Mouse (Mus musculus) granulocyte monocyte progenitor cell, adult 5-6 weeks (primary cell): ENCODE data around the gene Ctsj. TPM values are rescaled to one million over a fixed set of nuclear protein-coding genes. Genes with fewer than 3 reads are reported as not detected.
A peak's percentile ranks its signal among the peaks of the same experiment; 100 is the strongest.

Experiments used
- ATAC-seq: replicated peaks from 2 replicates; pipeline ENCODE4 v1.8.0; 2016; ENCODE audit warnings: mild to moderate bottlenecking, moderate TSS enrichment, inconsistent platforms; ENCODE audit not compliant: poor library complexity, severe bottlenecking
- total RNA-seq, 2 experiments: library from RNA; stranded (forward) in 1 of 2; stranded (reverse) in 1 of 2; fragments of 200-712, 200-1000 nt in 1 of 2; fragments of >200 nt in 1 of 2; fragmentation: Nextera tagmentation in 1 of 2; gene quantifications; 2 replicates each; pipeline ENCODE4 v1.2.3; 2014 to 2017

Ctsj gene
- total RNA-seq (2014; fragmentation: Nextera tagmentation): not detected in 2 replicates
- not detected in 2 replicates for total RNA-seq (2017)

DNA sequence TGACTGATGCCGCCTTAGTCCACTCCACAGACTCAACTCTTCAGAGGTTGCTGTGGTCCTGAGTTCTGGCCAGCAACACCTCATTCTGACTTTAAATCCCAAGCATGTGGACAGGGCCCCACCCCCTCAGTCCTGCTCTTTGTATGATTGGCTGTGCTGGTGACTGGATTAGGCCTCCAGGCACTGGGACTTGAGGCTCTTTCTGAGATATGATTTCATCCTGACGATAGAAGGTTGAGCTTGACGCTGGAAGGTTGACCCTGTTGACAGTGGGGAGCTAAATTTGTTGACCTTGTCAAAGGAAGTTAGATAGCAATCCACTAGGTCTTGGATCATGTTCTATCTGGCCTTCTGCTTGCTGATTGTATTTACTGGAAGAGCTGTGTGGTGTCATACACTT is at the start of gene Ctsj:
TSS of gene Ctsj (minus strand) at position 101 of the 400 bp plus-strand sequence.
- no peak for ATAC-seq

DNA sequence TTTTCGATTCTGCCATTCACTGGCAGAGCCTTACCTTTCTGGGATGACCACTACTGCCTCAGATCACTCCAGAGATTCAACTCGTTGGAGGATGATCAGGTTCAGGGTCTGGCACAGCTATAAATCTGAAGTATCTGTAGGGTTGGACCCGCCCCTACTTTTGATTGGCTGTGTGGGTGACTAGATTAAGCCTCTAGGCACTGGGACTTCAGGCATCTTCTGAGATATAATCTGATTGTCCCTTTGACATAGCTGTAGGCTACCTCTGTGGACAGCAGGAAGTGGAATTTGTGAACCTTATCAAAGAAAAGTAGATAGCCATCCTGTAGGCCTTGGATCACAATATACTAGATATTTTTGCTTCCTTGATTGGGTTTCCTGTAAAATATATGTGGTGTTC is 34.8 kb upstream of the Ctsj start, which contains the start of gene Ctsq:
TSS of gene Ctsq (minus strand) at position 101 of the 400 bp plus-strand sequence.
- no peak for ATAC-seq

DNA sequence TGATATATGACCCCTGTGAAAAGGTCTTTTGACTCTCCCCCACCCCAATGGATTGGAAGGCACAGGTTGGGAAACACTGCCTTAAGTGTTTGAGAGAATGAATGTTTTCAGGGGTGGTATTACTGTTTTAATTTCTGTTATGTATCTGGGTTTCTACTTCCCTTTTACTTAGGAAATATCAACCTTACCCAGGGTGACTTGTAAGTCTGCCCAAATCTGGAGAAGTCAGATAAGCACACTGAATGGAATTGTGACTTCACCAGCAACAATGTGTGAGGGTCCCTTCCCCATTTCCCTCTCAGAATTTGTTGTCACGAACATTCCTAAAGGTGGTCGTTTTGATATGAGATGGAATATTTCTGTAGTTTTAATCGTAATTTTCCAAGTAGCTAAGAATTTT is 17.0 kb upstream of the Ctsj start:
- peak; percentile 42 for ATAC-seq

DNA sequence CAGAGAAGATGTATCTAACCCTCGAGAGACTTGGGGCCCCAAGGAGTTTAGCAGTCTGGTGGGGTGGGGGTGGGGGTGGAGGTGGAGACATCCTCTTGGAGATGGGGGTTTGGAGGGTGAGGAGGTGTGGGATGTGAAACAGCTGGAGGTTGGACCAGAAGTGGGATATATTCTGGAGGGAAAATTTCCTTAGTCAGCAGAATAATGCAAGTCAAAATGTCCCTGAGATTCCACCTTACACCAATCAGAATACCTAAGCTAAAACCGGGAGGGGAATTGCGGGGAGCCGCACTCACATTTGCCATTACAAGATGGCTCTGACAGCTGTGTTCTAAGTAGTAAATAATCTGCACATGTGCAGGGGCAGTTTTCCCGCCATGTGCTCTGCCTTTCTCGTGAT is 16.1 kb upstream of the Ctsj start:
- ATAC-seq: no peak

DNA sequence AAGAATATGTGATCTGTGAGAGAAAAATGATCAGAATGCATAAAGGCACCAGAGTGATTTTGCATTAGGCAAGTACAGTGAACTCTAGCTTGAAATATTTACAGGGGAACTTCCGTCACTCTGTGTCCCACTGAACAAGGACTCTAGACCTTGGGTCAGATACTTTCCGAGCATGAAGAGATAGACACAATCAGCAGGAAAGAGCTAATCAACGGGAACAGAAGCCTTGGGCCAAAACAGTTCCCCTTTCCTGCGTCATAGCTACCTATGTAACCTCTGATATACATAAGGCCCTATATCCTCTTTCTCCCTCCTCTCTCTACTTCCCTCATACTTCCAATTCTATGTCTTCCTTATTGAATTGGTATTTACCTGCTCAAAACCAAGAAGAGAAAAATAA is 4.4 kb upstream of the Ctsj start:
- ATAC-seq: no peak

DNA sequence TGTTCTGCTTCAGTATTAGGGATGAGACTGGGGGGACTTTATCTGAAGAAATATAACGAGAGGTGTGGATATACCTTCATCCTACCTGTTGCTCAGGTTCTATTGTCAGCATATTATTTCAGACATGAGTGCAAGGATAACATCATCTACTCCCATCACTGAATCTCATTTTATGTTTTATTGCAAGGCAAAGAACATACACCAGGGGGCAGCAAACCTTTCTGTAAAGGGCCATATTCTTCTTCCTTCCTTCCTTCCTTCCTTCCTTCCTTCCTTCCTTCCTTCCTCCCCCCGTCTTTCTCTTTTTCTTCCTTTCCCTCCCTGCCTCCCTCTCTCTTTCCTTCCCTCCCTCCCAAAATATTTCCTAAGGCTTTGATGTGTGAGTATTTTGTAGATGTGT is 8.2 kb downstream of the Ctsj start:
- no peak for ATAC-seq

DNA sequence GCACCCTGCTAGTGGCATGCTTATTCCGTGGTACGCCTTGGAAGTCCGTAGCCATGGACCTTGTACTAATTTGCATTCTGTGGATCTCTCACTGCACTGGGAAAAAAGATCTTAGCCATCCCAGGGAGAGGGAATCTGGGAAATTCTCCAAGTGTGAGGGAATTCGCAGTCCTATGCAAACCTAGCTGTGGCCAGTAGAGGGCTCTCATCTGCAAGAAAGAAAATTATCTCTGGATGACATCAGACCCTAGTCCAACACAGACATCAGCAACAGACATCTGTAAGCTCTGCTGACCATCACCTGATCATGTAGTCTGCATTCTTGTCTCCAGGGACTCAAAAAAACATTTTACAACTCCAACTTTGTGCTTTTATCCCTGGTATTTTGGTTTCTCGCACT is 18.8 kb downstream of the Ctsj start:
- ATAC-seq: peak; percentile 67

DNA sequence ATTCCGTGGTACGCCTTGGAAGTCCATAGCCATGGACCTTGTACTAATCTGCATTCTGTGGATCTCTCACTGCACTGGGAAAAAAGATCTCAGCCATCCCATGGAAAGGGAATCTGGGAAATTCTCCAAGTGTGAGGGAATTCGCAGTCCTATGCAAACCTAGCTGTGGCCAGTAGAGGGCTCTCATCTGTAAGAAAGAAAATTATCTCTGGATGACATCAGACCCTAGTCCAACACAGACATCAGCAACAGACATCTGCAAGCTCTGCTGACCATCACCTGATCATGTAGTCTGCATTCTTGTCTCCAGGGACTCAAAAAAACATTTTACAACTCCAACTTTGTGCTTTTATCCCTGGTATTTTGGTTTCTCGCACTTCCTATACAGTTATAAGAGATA is 33.4 kb downstream of the Ctsj start:
- ATAC-seq: peak; percentile 56

DNA sequence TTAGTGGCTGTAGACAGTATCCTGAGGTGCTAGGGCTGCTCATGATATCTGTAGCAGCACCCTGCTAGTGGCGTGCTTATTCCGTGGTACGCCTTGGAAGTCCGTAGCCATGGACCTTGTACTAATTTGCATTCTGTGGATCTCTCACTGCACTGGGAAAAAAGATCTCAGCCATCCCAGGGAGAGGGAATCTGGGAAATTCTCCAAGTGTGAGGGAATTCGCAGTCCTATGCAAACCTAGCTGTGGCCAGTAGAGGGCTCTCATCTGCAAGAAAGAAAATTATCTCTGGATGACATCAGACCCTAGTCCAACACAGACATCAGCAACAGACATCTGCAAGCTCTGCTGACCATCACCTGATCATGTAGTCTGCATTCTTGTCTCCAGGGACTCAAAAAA is 41.8 kb downstream of the Ctsj start:
- ATAC-seq: peak; percentile 67

DNA sequence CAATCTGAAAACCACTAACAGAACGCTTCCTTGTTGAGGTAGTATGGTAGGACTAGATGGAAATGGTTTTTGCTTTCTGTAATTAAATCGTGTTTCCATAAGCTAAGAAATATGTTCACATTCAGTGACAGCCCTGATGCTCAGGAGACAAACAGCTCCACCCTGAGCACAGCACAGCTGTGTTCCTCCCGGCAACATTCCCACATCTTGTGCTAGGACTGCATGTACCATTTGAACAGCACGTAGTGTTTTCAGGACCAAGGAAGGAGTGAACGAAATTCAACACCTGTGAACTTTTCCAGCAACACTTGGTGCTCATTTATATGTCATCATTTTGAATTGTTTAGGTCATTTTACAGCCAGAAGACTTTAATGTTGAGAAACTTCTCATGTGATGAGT is 44.1 kb downstream of the Ctsj start:
- ATAC-seq: no peak

Other genes with a start within 250 kb of the Ctsj start
- gene BC051665, start 219.6 kb downstream of the Ctsj start, total RNA-seq (2014; fragmentation: Nextera tagmentation): not detected in 2 replicates
- not detected in 2 replicates for gene BC051665, start 219.6 kb downstream of the Ctsj start, total RNA-seq (2017)
- not detected in 2 replicates for gene Ctsll3, start 203.1 kb downstream of the Ctsj start, total RNA-seq (2014; fragmentation: Nextera tagmentation)
- gene Ctsll3, start 203.1 kb downstream of the Ctsj start, total RNA-seq (2017): not detected in 2 replicates
- gene 4930486L24Rik, start 141.5 kb downstream of the Ctsj start, total RNA-seq (2014; fragmentation: Nextera tagmentation): 0.73 TPM in 1 of 2 replicates, not detected in the other
- not detected in 2 replicates for gene 4930486L24Rik, start 141.5 kb downstream of the Ctsj start, total RNA-seq (2017)
- gene Gm49392, start 109.1 kb downstream of the Ctsj start, total RNA-seq (2014; fragmentation: Nextera tagmentation): not detected in 2 replicates
- gene Gm49392, start 109.1 kb downstream of the Ctsj start, total RNA-seq (2017): 1.3 TPM in 1 of 2 replicates, not detected in the other
- 5.3 TPM in 1 of 2 replicates, not detected in the other for gene Ctla2b, start 108.5 kb downstream of the Ctsj start, total RNA-seq (2014; fragmentation: Nextera tagmentation)
- 5.5 and 9.2 TPM in 2 replicates for gene Ctla2b, start 108.5 kb downstream of the Ctsj start, total RNA-seq (2017)
- not detected in 2 replicates for gene Tpbpb, start 101.1 kb downstream of the Ctsj start, total RNA-seq (2014; fragmentation: Nextera tagmentation)
- gene Tpbpb, start 101.1 kb downstream of the Ctsj start, total RNA-seq (2017): not detected in 2 replicates
- gene Gm49393, start 70.4 kb downstream of the Ctsj start, total RNA-seq (2014; fragmentation: Nextera tagmentation): not detected in 2 replicates
- gene Gm49393, start 70.4 kb downstream of the Ctsj start, total RNA-seq (2017): 0.69 TPM in 1 of 2 replicates, not detected in the other
- not detected in 2 replicates for gene Gm49391, start 69.4 kb downstream of the Ctsj start, total RNA-seq (2014; fragmentation: Nextera tagmentation)
- gene Gm49391, start 69.4 kb downstream of the Ctsj start, total RNA-seq (2017): 4.5 TPM in 1 of 2 replicates, not detected in the other
- 11.0 and 14.0 TPM in 2 replicates for gene Ctla2a, start 69.3 kb downstream of the Ctsj start, total RNA-seq (2014; fragmentation: Nextera tagmentation)
- 14.9 and 24.9 TPM in 2 replicates for gene Ctla2a, start 69.3 kb downstream of the Ctsj start, total RNA-seq (2017)
- not detected in 2 replicates for gene Tpbpa, start 64.0 kb downstream of the Ctsj start, total RNA-seq (2014; fragmentation: Nextera tagmentation)
- gene Tpbpa, start 64.0 kb downstream of the Ctsj start, total RNA-seq (2017): not detected in 2 replicates
- not detected in 2 replicates for gene Ctsq, start 34.7 kb upstream of the Ctsj start, total RNA-seq (2014; fragmentation: Nextera tagmentation)
- gene Ctsq, start 34.7 kb upstream of the Ctsj start, total RNA-seq (2017): not detected in 2 replicates
- gene Ctsr, start 158.3 kb upstream of the Ctsj start, total RNA-seq (2014; fragmentation: Nextera tagmentation): not detected in 2 replicates
- not detected in 2 replicates for gene Ctsr, start 158.3 kb upstream of the Ctsj start, total RNA-seq (2017)
- gene Cts6, start 197.5 kb upstream of the Ctsj start, total RNA-seq (2014; fragmentation: Nextera tagmentation): not detected in 2 replicates
- gene Cts6, start 197.5 kb upstream of the Ctsj start, total RNA-seq (2017): not detected in 2 replicates
- gene Cts8, start 249.4 kb upstream of the Ctsj start, total RNA-seq (2014; fragmentation: Nextera tagmentation): not detected in 2 replicates
- not detected in 2 replicates for gene Cts8, start 249.4 kb upstream of the Ctsj start, total RNA-seq (2017)